Mouse (Mus musculus) bone marrow, adult 2 months (tissue): Measurements from ENCODE around the gene Gm45618.

Experiments
- CTCF ChIP-seq: fragments of 200-500 bp; IDR thresholded peaks from 2 replicates; pipeline ENCODE4 v1.5.1; 2011; ENCODE audit warnings: low read length, control low read depth; ENCODE audit not compliant: control insufficient read depth, insufficient read depth
- POLR2A ChIP-seq: fragments of 200-500 bp; IDR thresholded peaks from 2 replicates; pipeline ENCODE4 v1.6.1; 2011; ENCODE audit warnings: low read depth, mild to moderate bottlenecking, control low read depth, low read length, borderline replicate concordance; ENCODE audit not compliant: control insufficient read depth

DNA sequence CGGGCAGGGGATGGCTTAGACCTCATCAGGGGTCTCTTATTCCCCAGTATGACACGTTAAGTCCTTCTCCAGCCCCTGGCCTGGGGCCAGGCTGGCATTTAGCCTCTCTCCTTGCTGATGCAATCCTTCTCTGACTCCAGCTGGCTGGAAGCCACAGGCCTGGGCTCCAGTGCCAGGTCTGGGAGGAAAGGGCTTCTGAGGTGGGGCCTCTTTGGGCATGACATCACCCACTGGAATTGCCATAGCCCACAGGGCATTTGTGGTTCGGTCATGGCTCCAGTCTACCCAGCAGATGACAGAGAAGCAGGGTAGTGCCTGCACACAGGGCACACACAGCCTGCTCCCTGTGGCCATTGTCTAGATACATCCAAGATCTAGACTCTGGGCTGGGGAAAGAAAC lies 35.7 kb downstream of the Gm45618 start:
- no peak for TF ChIP-seq CTCF
- no peak for TF ChIP-seq POLR2A
